Mouse (Mus musculus) C3H10T1/2 (cell line): Measurements from ENCODE around the gene Troap. TPM values are rescaled to one million over a fixed set of nuclear protein-coding genes. Genes with fewer than 3 reads are reported as not detected.

ENCODE experiments used
- polyA plus RNA-seq, 2 experiments: library from polyadenylated mRNA; unstranded; fragments of >200 nt; fragmentation: generic; extraction: Trizol; gene quantifications; one replicate each; pipeline ENCODE4 v1.2.1; 2012; ENCODE audit warnings: missing spikeins in 2 of 2

Gene Troap
- polyA plus RNA-seq, result 10 to 100 TPM; 27.9 to 64.9 TPM

DNA sequence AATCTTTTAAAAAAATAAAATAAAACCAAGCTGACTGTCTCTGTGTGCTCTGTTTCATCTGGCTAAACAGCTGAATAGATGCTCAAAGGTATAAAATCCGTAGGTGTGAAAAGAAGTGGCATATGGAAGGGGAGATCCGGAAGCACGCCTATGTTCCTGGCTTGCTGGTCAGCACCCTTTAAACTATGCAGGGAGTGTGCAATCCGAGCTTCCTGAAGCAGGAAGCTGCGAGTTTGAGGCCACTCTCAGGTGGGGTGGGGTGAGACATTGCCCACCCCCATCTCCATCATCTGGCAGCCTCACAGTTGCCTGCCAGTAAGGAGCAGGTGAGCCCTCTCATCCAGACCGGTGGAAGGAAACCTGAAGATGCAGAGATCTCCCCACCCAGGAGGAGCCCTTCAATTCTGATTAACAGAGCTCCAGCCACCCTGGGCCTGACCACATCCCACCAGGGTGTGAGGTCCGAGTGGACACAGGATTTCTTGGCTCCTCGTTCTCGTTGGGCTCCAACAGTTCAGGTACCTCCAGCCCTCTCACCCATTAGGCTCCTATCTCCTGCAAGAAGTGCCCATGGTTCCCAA lies at the start of gene Troap:
Gene Troap (plus strand): TSS at position 557 of the 581 bp plus-strand sequence.

GRCm38 (mm10) chr15:99029619-99030584 lies 44.5 kb upstream of the Troap start, which contains the start of gene Tuba1c:
Gene Tuba1c (plus strand): TSS chr15:99029891.

GRCm38 (mm10) chr15:99055040-99055439 lies 19.3 kb upstream of the Troap start, which contains the start of gene Prph:
Gene Prph (plus strand): TSS chr15:99055174.

DNA sequence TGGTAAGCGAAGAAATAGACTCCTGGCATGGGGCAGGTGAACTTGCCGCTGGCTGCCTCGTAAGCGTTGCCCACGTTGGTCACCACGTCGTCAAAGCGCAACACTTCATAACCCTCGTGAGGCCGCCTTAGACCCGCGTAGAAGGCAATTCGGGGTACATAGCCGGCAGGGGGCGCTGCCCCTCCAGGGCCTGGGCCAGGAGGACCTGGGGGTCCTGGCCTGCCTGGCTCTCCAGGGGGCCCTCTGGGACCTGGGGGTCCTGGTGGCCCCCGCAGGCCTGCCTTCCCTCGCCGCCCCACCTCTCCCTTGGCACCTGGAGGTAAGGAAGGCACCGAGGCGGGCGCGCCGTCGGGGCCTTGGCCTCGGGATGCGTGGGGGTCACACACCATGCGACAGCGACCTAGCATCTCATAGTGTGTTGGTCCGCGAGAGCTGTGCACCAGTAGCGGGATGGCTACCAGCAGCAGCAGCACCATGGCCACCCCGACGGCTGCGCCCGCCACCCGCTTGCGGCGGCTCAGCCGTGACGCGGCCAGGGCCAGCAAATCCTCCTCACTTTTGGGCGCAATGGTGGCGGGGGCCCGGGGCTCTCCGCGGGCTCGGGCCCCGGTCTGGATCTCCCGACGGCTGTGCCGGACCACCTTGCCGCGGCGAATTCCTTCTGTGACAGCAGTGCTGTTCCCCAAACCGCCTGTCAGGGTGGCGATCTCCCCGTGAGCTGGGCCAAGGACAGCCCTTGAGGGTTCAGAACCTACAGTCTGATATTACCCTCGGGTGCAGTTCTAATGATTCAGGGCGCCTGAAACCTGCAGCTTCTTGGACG lies 13.1 kb downstream of the Troap start, which contains the start of gene C1ql4:
Gene C1ql4 (minus strand): TSS at position 565 of the 823 bp plus-strand sequence.

GRCm38 (mm10) chr15:99092870-99093269 lies 18.5 kb downstream of the Troap start, which contains the start of gene Dnajc22:
Gene Dnajc22 (plus strand): TSS chr15:99093170.

GRCm38 (mm10) chr15:99125711-99126080 lies 51.3 kb downstream of the Troap start, which contains the start of gene Spats2:
Gene Spats2 (plus strand): TSS chr15:99125916.

Other genes starting within 250 kb of the Troap start
- 100 to 1,000 TPM in 1 of 2 experiments, 10 to 100 TPM in 1; 90.5 to 115 TPM for gene Prkag1, start 243.1 kb upstream of the Troap start, polyA plus RNA-seq
- gene Kmt2d, start 203.4 kb upstream of the Troap start, polyA plus RNA-seq, result 10 to 100 TPM in 1 of 2 experiments, 1 to 10 TPM in 1; 1.5 to 24.2 TPM
- 1 to 10 TPM; 6.0 to 7.9 TPM for gene Rhebl1, start 180.0 kb upstream of the Troap start, polyA plus RNA-seq
- under 1 TPM in 1 of 2 experiments, not detected in 1; 0.04 TPM for gene Dhh, start 176.0 kb upstream of the Troap start, polyA plus RNA-seq
- gene Lmbr1l, start 156.3 kb upstream of the Troap start, polyA plus RNA-seq, result 10 to 100 TPM in 1 of 2 experiments, 1 to 10 TPM in 1; 6.6 to 38.9 TPM
- gene Tuba1b, start 140.0 kb upstream of the Troap start, polyA plus RNA-seq, result 1,000 to 10,000 TPM; 2,359 to 4,763 TPM
- gene Gm49450, start 121.0 kb upstream of the Troap start, polyA plus RNA-seq, result under 1 TPM in 1 of 2 experiments, not detected in 1; 0.13 TPM
- 1,000 to 10,000 TPM; 1,679 to 1,913 TPM for gene Tuba1a, start 120.9 kb upstream of the Troap start, polyA plus RNA-seq
- gene Tuba1c, start 44.7 kb upstream of the Troap start, polyA plus RNA-seq, result 100 to 1,000 TPM; 620 to 688 TPM
- under 1 TPM; 0.44 to 0.53 TPM for gene Prph, start 19.4 kb upstream of the Troap start, polyA plus RNA-seq
- gene C1ql4, start 13.2 kb downstream of the Troap start, polyA plus RNA-seq, result under 1 TPM; 0.14 to 0.84 TPM
- 1 to 10 TPM in 1 of 2 experiments, under 1 TPM in 1; 0.62 to 1.9 TPM for gene Dnajc22, start 18.6 kb downstream of the Troap start, polyA plus RNA-seq
- gene Spats2, start 51.3 kb downstream of the Troap start, polyA plus RNA-seq, result 10 to 100 TPM in 1 of 2 experiments, 1 to 10 TPM in 1; 5.1 to 27.2 TPM
- under 1 TPM; 0.01 to 0.05 TPM for gene Kcnh3, start 150.3 kb downstream of the Troap start, polyA plus RNA-seq
- 100 to 1,000 TPM; 110 to 133 TPM for gene Mcrs1, start 177.4 kb downstream of the Troap start, polyA plus RNA-seq
- gene Prpf40b, start 220.5 kb downstream of the Troap start, polyA plus RNA-seq, result 10 to 100 TPM in 1 of 2 experiments, 1 to 10 TPM in 1; 6.5 to 53.5 TPM
- gene Fam186b, start 221.3 kb downstream of the Troap start, polyA plus RNA-seq, result not detected